Mouse (Mus musculus): ENCODE data around the gene Ly75.

Ly75 gene

GRCm38 (mm10) chr2:60323411-60323810 is 59.7 kb downstream of the Ly75 start:
- peak; percentile 66 for DNase-seq (ENCODE audit: low read depth)

GRCm38 (mm10) chr2:60322031-60322726 is 60.9 kb downstream of the Ly75 start:
- no peak for DNase-seq (ENCODE audit: low read depth)

GRCm38 (mm10) chr2:60303796-60304195 is 79.3 kb downstream of the Ly75 start:
- no peak for DNase-seq (ENCODE audit: low read depth)

- peak; percentile 31 for DNase-seq (ENCODE audit: low read depth)
Measured at GRCm38 (mm10) chr2:60299323-60299722, 83.8 kb downstream of the Ly75 start.

GRCm38 (mm10) chr2:60298266-60298665 is 84.8 kb downstream of the Ly75 start:
- DNase-seq (ENCODE audit: low read depth) = peak; percentile 75

- no peak for DNase-seq (ENCODE audit: low read depth)
Measured at GRCm38 (mm10) chr2:60291381-60291780, 91.7 kb downstream of the Ly75 start.

GRCm38 (mm10) chr2:60289451-60289850 is 93.7 kb downstream of the Ly75 start:
- no peak for DNase-seq (ENCODE audit: low read depth)

GRCm38 (mm10) chr2:60288606-60289005 is 94.5 kb downstream of the Ly75 start:
- peak; percentile 71 for DNase-seq (ENCODE audit: low read depth)

- DNase-seq (ENCODE audit: low read depth) = peak; percentile 44
Measured at GRCm38 (mm10) chr2:60285107-60285617, 97.9 kb downstream of the Ly75 start.

GRCm38 (mm10) chr2:60284467-60284821 is 98.7 kb downstream of the Ly75 start, which contains the start of gene Cd302:
TSS of gene Cd302 (minus strand) at chr2:60284488.
- no peak for DNase-seq (ENCODE audit: low read depth)

GRCm38 (mm10) chr2:60283751-60284466 is 99.2 kb downstream of the Ly75 start:
- no peak for DNase-seq (ENCODE audit: low read depth)

GRCm38 (mm10) chr2:60283208-60283750 is 99.8 kb downstream of the Ly75 start:
- no peak for DNase-seq (ENCODE audit: low read depth)

- no peak for DNase-seq (ENCODE audit: low read depth)
Measured at GRCm38 (mm10) chr2:60282625-60283024, 100.5 kb downstream of the Ly75 start.

GRCm38 (mm10) chr2:60278627-60279026 is 104.5 kb downstream of the Ly75 start:
- DNase-seq (ENCODE audit: low read depth) = peak; percentile 93

GRCm38 (mm10) chr2:60269856-60270479 is 113.1 kb downstream of the Ly75 start:
- no peak for DNase-seq (ENCODE audit: low read depth)

- no peak for DNase-seq (ENCODE audit: low read depth)
Measured at GRCm38 (mm10) chr2:60267567-60267966, 115.5 kb downstream of the Ly75 start.

GRCm38 (mm10) chr2:60260621-60261350 is 122.3 kb downstream of the Ly75 start:
- no peak for DNase-seq (ENCODE audit: low read depth)

- DNase-seq (ENCODE audit: low read depth) = no peak
Measured at GRCm38 (mm10) chr2:60259186-60259585, 123.9 kb downstream of the Ly75 start.

GRCm38 (mm10) chr2:60256751-60257150 is 126.4 kb downstream of the Ly75 start:
- no peak for DNase-seq (ENCODE audit: low read depth)

GRCm38 (mm10) chr2:60253506-60253905 is 129.6 kb downstream of the Ly75 start:
- DNase-seq (ENCODE audit: low read depth) = no peak

- DNase-seq (ENCODE audit: low read depth) = no peak
Measured at GRCm38 (mm10) chr2:60252782-60253181, 130.3 kb downstream of the Ly75 start.
